Mouse (Mus musculus): Measurements from ENCODE around the gene Mgst3. TPM values are rescaled to one million over a fixed set of nuclear protein-coding genes. Genes with fewer than 3 reads are reported as not detected.
"Not testable (repeated sequence)": the region's sequence is repeated elsewhere in the genome, so short reads cannot be mapped to it uniquely, and the experiment has no call there.

The Mgst3 gene
- total RNA-seq, 2 experiments from 2014 or later = 284 to 285 TPM

- intact Hi-C loops (cut with DNase I) = no loop called here
- no peak for DNase-seq (ENCODE audit: low spot score)
These were observed 27.0 kb downstream of the Mgst3 start for GRCm38 (mm10) chr1:167366621-167367020.

DNA sequence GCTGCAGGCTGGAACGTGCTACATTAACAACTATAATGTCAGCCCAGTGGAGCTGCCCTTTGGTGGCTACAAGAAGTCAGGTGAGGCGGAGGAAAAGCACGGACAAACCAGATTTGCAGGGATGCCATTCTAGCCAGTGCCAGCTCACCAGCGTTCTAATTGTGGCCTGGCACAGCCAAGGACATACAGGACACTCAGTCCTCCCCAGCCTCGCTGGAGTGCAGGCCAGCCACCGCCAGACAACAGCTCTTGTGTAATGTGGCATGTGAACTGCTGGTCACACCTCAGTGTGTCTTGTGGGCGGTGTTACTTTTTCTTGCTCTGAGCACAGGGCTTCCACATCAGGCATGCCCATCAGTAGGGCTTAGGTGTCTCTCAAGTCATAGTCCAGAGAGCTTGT is 27.8 kb downstream of the Mgst3 start:
- peak; percentile 26 for DNase-seq (ENCODE audit: low spot score)

GRCm38 (mm10) chr1:167363322-167363721 is 30.3 kb downstream of the Mgst3 start:
- intact Hi-C loops (cut with DNase I) = no loop called here
- DNase-seq (ENCODE audit: low spot score) = no peak

More for the DNA sequence above, 27.8 kb downstream of the Mgst3 start:
- intact Hi-C loops (cut with DNase I) = no loop called here

GRCm38 (mm10) chr1:167362819-167363218 is 30.8 kb downstream of the Mgst3 start:
- intact Hi-C loops (cut with DNase I) = no loop called here
- DNase-seq (ENCODE audit: low spot score) = no peak

DNA sequence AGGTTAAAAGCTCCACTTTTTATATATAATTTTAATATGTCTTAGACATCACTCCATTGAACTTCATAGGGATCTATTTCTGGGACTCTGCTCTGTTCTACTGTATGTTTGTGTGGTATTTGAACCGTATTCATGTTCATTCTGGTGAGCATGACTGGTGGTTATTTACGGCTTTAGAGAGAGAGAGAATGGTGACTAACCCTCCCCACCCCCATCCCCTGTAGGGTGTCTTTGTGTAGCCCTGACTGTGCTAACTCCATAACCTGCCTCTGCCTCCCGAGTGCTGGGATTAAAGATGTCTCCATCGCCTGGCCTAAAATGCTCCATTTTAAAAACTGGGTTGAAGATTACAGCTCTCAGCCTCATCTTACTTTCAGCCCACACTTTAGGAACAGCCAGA is 33.4 kb downstream of the Mgst3 start:
- DNase-seq (ENCODE audit: low spot score) = no peak
- intact Hi-C loops (cut with DNase I) = no loop called here

DNA sequence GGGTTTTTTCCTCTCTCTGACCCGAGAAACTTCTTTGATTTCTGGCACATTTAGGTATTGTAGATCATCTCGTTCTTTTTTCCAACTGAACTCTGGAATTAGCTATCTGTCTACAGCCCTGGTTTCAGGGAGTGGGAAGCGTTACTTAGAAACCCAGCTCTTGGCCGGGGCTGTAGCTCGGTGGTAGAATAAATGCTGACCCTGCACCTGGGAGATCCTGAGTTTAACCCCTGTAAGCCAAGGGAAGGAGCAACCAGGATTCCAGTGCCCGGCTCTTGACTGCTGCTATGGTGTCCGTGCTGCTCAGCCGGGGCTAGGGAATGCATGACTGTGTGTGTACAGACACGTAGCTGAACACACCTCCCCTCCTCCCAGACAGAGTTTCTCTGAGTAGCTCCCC is 34.9 kb downstream of the Mgst3 start:
- DNase-seq (ENCODE audit: low spot score) = no peak
- intact Hi-C loops (cut with DNase I) = no loop called here

- no peak for DNase-seq (ENCODE audit: low spot score)
- intact Hi-C loops (cut with DNase I) = no loop called here
These were observed 36.3 kb downstream of the Mgst3 start for GRCm38 (mm10) chr1:167357387-167357786.

GRCm38 (mm10) chr1:167352403-167352802 is 41.2 kb downstream of the Mgst3 start:
- DNase-seq (ENCODE audit: low spot score) = no peak
- intact Hi-C loops (cut with DNase I) = no loop called here

GRCm38 (mm10) chr1:167350597-167351415 is 42.8 kb downstream of the Mgst3 start:
- intact Hi-C loops (cut with DNase I) = no loop called here
- no peak for DNase-seq (ENCODE audit: low spot score)

GRCm38 (mm10) chr1:167349815-167350596 is 43.6 kb downstream of the Mgst3 start, which contains the start of gene Aldh9a1:
TSS of gene Aldh9a1 (plus strand) at chr1:167349991.
- peak; percentile 83 for DNase-seq (ENCODE audit: low spot score)
- intact Hi-C loops (cut with DNase I) = no loop called here

GRCm38 (mm10) chr1:167349206-167349605 is 44.4 kb downstream of the Mgst3 start:
- intact Hi-C loops (cut with DNase I); DNase-seq (ENCODE audit: low spot score): not testable (repeated sequence)

DNA sequence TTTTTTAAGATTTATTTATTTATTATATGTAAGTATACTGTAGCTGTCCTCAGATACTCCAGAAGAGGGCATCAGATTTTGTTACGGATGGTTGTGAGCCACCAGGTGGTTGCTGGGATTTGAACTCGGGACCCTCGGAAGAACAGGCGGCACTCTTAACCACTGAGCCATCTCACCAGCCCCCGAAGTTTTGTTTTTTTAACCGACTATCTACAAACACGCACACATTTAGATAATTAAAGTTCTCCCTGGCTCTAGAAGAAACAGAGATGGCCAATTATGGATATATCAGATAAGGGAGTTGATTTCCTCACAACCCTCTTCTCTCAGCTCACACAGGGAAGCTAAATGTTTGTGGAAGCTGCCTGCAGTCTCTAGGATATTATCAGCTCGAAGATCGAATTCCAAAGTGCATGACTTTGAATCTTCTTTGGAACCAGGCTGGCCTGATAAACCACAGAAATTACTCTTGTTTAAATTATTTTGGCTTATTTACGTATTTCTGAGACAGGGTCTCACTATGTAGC is 47.6 kb downstream of the Mgst3 start:
- intact Hi-C loops (cut with DNase I); DNase-seq (ENCODE audit: low spot score): not testable (repeated sequence)

DNA sequence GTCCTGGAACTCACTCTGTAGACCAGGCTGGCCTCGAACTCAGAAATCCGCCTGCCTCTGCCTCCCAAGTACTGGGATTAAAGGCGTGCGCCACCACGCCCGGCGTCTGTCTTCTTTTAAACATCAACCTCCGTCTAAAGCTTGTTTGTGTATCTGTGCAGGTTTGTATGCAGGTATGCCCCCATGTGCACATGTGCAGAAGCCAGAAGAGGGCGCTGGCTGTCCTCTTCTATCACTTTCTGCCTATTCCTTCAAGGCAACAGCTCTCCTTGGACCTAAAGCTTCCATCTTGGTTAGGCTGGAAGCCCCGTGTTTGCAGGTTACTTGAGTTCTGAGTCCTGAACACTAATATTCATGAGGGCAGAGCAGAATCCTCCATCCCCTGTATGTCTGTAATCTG is 50.8 kb downstream of the Mgst3 start:
- intact Hi-C loops (cut with DNase I) = no loop called here
- no peak for DNase-seq (ENCODE audit: low spot score)

GRCm38 (mm10) chr1:167340910-167341528 is 52.6 kb downstream of the Mgst3 start:
- DNase-seq (ENCODE audit: low spot score) = no peak
- intact Hi-C loops (cut with DNase I) = no loop called here

- no peak for DNase-seq (ENCODE audit: low spot score)
- intact Hi-C loops (cut with DNase I) = no loop called here
These were observed 53.4 kb downstream of the Mgst3 start for GRCm38 (mm10) chr1:167340111-167340787.

- intact Hi-C loops (cut with DNase I) = no loop called here
These were observed 54.4 kb downstream of the Mgst3 start for GRCm38 (mm10) chr1:167339177-167339781.

GRCm38 (mm10) chr1:167337463-167338095 is 56.1 kb downstream of the Mgst3 start:
- intact Hi-C loops (cut with DNase I) = loop anchor here (1.0 kb wide), 1 partner anchor 117 kb away; no protein-coding TSS in a partner anchor
- peak; percentile 41 for DNase-seq (ENCODE audit: low spot score)

More at GRCm38 (mm10) chr1:167339177-167339781, 54.4 kb downstream of the Mgst3 start:
- DNase-seq (ENCODE audit: low spot score) = no peak

DNA sequence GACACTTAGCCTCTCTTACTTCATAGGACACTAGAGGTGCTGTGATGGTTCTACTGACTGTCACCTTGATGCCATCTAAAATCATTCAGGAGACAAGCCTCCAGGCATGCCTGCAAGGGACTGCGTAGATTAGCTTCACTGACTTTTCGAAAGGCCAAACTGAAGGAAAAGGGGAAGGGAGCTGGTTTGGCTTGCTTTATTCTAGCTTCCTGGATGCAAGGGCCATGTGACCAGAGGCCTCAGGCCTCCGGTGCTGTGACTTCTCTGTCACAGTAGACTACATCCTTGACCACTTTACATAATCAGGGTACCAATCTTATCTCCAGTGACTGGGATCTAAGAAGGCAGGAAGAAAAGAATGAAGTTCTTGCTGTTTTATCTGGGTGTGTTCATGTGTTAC is 57.2 kb downstream of the Mgst3 start:
- no peak for DNase-seq (ENCODE audit: low spot score)
- intact Hi-C loops (cut with DNase I) = no loop called here

DNA sequence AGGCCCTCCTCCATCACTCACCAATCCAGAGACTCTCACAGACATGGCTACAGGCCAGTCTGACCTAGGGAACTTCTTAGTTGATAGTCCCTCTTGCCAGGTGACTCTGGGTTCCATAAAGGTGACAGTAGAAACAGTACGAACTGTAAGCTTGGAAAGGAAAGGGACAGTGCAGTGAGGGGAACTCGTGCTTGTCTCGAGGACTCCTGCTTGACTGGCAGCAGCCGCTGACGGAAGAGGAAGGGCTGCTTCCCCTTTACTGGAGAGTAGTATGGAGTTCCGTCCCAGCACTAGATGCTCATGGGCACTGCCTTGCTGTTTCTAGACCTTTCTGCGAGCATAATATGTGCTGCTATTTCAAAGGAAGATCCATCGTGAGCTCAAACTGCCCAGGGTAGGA is 62.5 kb downstream of the Mgst3 start:
- intact Hi-C loops (cut with DNase I) = no loop called here
- no peak for DNase-seq (ENCODE audit: low spot score)

Measured in heart, postnatal 25 days (tissue).